Mouse (Mus musculus): ENCODE data around the gene Dock2.

GRCm38 (mm10) chr11:34516971-34517370 lies 266.7 kb downstream of the Dock2 start:
- TF ChIP-seq HCFC1 (IDR thresholded peaks at IDR 0.05; ENCODE audit: low read depth, low read length) (no peak), CTCF (conservative IDR thresholded peaks at IDR 0.05 in 1 of 2, IDR thresholded peaks at IDR 0.05 in 1 of 2; ENCODE audit: low read depth in 2 of 2, low read length in 2 of 2) (no peak), JUND (conservative IDR thresholded peaks at IDR 0.05; ENCODE audit: low read depth, low read length) (no peak), EP300 (IDR thresholded peaks at IDR 0.05; ENCODE audit: low read length) (no peak), POLR2AphosphoS2 (IDR thresholded peaks at IDR 0.05; ENCODE audit: low read depth, low read length) (no peak), POLR2A (IDR thresholded peaks at IDR 0.05; ENCODE audit: low read depth, low read length) (no peak), MAFK (IDR thresholded peaks at IDR 0.05; ENCODE audit: insufficient replicate concordance, low read length) (no peak), USF2 (conservative IDR thresholded peaks at IDR 0.05; ENCODE audit: low read depth, low read length) (no peak), ZNF384 (IDR thresholded peaks at IDR 0.05; ENCODE audit: low read depth, low read length) (no peak)
